Mouse (Mus musculus) limb, embryonic 11.5 days (tissue): ENCODE measurements at regions not wholly inside any gene's neighbourhood (a gene's known extent, or its start where the extent isn't known, plus 50 kb on each side); places are given as distances from the start of the nearest gene placed in this dataset.
A peak's percentile ranks its signal among the peaks of the same experiment; 100 is the strongest.

Experiments used
- ATAC-seq: fragments of 200-750 bp; cut with Nextera tagmentation; 2 replicates; pipeline ENCODE4 v1.8.0; 2017; ENCODE audit warnings: low read depth; ENCODE audit not compliant: insufficient number of reproducible peaks, low FRiP score, low TSS enrichment
- DNase-seq: peaks from one replicate; pipeline ENCODE4 v3.0.0-alpha.2; 2015; ENCODE audit warnings: low spot score
- H3K27ac ChIP-seq: fragments of 300-500 bp; sonication (generic); replicated peaks from 2 replicates; pipeline ENCODE4 v1.5.1; 2014; ENCODE audit warnings: low read depth, mild to moderate bottlenecking, low read length
- H3K27me3 ChIP-seq: fragments of 300-500 bp; sonication (generic); 2 replicates; pipeline ENCODE4 v1.6.1; 2014; ENCODE audit warnings: mild to moderate bottlenecking, low read length, mixed read lengths; ENCODE audit not compliant: control insufficient read depth, insufficient read depth
- H3K36me3 ChIP-seq: fragments of 300-500 bp; sonication (generic); 2 replicates; pipeline ENCODE4 v1.6.1; 2014; ENCODE audit warnings: mild to moderate bottlenecking, low read length, moderate library complexity, mixed read lengths; ENCODE audit not compliant: control insufficient read depth, insufficient read depth
- H3K4me1 ChIP-seq: fragments of 300-500 bp; sonication (generic); 2 replicates; pipeline ENCODE4 v1.6.1; 2014; ENCODE audit warnings: low read length, mixed read lengths; ENCODE audit not compliant: control insufficient read depth, insufficient read depth
- H3K4me2 ChIP-seq: fragments of 300-500 bp; sonication (generic); 2 replicates; pipeline ENCODE4 v1.6.1; 2014; ENCODE audit warnings: low read depth, mild to moderate bottlenecking, moderate library complexity; ENCODE audit not compliant: severe bottlenecking
- H3K4me3 ChIP-seq: fragments of 300-500 bp; sonication (generic); 2 replicates; pipeline ENCODE4 v1.5.1; 2014; ENCODE audit warnings: low read depth, low read length
- H3K9ac ChIP-seq: fragments of 300-500 bp; sonication (generic); 2 replicates; pipeline ENCODE4 v1.6.1; 2014; ENCODE audit warnings: mild to moderate bottlenecking, low read length
- H3K9me3 ChIP-seq: fragments of 300-500 bp; sonication (generic); 2 replicates; pipeline ENCODE4 v1.6.1; 2016; ENCODE audit warnings: low read length; ENCODE audit not compliant: control insufficient read depth
- WGBS: fragments of 180-500 bp; shearing (Covaris S2); extraction: QIAGEN DNeasy Blood & Tissue Kit; methylation state at CpG from one replicate; pipeline ENCODE4 v1.1.7; 2014; 5-methylcytosine and 5-hydroxymethylcytosine counted together

DNA sequence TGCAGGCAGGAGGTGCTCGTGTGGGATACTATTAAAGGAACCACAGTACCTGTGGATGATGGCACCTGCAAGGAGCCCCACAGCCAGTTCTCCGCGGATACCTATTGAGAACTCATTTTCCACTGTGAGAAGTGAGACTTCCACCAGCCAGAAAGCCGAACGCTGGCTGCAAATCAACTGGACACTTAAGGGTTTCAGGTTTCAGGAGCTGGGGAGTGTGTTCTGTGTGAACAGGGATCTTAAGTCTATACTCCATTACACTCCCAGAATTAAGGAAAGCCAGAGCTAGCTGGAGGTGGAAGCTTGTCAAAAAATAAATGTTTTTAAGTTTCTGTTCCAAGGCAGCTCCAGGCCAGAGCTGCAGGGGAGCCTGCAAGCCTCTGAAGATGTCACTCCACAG, 99.8 kb upstream of the Rybp start:
- Histone ChIP-seq H3K27me3 (no peaks in the 10 kb centered on the region), H3K4me2 (no peak overlapping the region), H3K4me3 (no peak overlapping the region), H3K9me3 (no peaks in the 10 kb centered on the region), H3K36me3 (no peaks in the 10 kb centered on the region), H3K9ac (no peak overlapping the region), H3K4me1 (no peaks in the 10 kb centered on the region), H3K27ac (no peak overlapping the region)
- no peak for ATAC-seq
- DNase-seq: peak; percentile 58
- WGBS: 7% methylated on average over 5 of the region's 5 CpGs

DNA sequence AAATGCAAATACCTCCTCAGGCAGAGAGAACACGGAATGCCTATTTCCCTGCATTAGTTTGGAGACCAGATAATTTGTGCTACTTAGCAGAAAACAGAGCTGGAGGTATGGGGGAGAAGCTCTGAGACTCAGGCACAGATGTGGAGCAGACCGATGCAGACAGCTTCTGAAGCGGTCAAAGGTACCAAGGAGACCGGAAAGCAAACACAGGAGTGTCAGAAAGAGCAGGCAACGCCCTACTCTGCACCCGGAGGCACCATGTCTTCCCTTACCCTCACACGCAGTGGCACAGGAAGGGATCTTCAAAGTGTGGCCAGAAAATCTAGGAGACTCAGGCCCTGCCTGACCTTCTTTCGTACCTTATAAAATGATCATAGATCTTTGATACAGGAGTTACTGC, 98.4 kb upstream of the Rybp start:
- Histone ChIP-seq H3K4me3 (no peak overlapping the region), H3K9ac (no peak overlapping the region), H3K4me1 (no peaks in the 10 kb centered on the region), H3K27me3 (no peaks in the 10 kb centered on the region), H3K4me2 (no peak overlapping the region), H3K9me3 (no peaks in the 10 kb centered on the region), H3K36me3 (no peaks in the 10 kb centered on the region), H3K27ac (no peak overlapping the region)
- DNase-seq: no peak
- no peak for ATAC-seq
- 50% methylated on average over 8 of the region's 8 CpGs for WGBS

DNA sequence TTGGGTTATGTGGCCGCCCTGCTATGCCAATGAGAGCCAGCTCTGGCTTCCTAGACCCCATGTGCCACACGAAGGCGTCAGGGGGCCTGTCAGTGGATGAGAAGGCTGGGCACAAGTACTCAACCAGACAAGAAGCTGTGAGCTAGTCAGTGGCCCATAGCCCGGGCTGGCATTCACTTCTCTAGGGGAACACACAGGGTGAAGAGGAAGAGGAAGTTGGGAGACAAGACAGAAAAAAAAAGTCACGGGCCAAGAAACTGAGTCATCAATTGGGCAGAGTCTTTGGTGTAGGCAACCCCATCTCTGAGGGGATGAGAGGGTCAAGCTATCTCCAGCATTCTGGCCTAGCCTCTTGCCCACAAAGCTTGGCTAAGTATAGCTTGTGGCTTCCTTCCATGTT, 93.8 kb upstream of the Rybp start:
- no peak overlapping the region for H3K9ac ChIP-seq
- 85% methylated on average over 5 of the region's 5 CpGs for WGBS
- no peak overlapping the region for H3K4me2 ChIP-seq
- no peaks in the 10 kb centered on the region for H3K9me3 ChIP-seq
- DNase-seq (no peak), ATAC-seq (no peak)
- H3K4me3 ChIP-seq: no peak overlapping the region
- H3K4me1 ChIP-seq: peaks cover 23% of the 10 kb centered on the region
- no peak overlapping the region for H3K27ac ChIP-seq
- H3K27me3 ChIP-seq: no peaks in the 10 kb centered on the region
- H3K36me3 ChIP-seq: no peaks in the 10 kb centered on the region

DNA sequence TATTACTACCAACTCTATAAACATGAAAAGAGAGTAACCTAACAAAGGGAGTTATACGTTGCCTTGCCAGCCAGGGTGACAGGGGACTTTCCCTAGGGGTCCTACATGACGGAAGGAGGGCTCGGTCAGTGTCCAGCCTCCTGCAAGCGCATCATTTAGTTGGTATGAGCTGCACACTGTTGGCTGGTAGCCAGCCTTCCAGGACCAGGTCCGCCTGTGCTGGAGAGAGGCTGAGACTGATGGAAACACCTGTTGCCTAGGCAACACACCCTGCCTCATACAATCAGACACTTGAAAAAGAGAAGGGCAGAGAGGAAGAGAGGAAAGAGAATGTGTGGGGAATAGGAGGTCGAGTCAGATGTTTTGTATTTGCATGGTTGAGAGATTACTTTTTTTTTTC, 93.3 kb upstream of the Rybp start:
- Histone ChIP-seq H3K9me3 (no peaks in the 10 kb centered on the region), H3K27me3 (no peaks in the 10 kb centered on the region), H3K9ac (no peak overlapping the region), H3K4me2 (no peak overlapping the region), H3K4me3 (no peak overlapping the region), H3K4me1 (peaks cover 26% of the 10 kb centered on the region), H3K36me3 (no peaks in the 10 kb centered on the region), H3K27ac (no peak overlapping the region)
- WGBS: 39% methylated on average over 6 of the region's 6 CpGs
- DNase-seq (peak; percentile 49), ATAC-seq (no peak; the same call in 1 of the 2 replicates)

DNA sequence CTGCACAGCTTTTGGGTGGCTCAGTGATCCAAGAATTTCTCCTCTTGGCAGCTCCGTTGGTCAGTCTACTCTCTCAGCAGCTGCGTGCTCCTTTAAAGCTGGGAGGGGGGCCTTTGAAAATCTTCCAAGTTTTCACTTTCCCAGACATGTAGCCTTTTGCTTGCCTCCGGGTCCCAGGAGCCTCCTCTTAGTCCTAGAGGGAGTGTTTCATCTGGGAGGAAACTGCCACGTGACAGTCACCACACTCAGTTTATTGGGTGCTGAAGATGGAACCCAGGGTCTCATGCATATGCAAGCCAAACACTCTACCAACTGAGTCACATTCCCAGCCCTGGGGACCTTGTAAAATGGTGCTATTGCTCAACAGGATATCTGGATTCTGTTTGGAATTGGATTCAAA, 92.5 kb upstream of the Rybp start:
- H3K36me3 ChIP-seq: no peaks in the 10 kb centered on the region
- H3K4me1 ChIP-seq: peaks cover 26% of the 10 kb centered on the region
- ATAC-seq: no peak
- no peaks in the 10 kb centered on the region for H3K9me3 ChIP-seq
- H3K4me2 ChIP-seq: no peak overlapping the region
- WGBS: 27% methylated on average over 4 of the region's 4 CpGs
- no peaks in the 10 kb centered on the region for H3K27me3 ChIP-seq
- no peak overlapping the region for H3K27ac ChIP-seq
- peak; percentile 38 for DNase-seq
- no peak overlapping the region for H3K4me3 ChIP-seq
- no peak overlapping the region for H3K9ac ChIP-seq

DNA sequence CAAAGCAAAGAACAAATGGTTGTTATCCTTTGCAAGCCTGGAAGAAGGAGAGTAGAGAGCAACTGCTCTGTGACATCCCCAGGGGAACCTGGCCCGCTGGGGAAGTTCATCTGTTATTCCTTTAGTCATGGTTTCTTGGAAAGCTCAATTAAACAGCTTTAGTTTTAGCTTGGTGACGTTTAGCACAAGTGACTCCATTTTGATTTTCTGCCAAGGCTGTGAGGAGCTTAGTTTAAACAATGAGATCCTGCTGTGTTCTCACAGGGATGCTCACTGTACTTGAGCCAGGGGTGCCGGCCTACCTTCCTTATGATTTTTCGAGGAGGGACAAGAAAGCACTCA, 91.2 kb upstream of the Rybp start:
- Histone ChIP-seq H3K27me3 (no peaks in the 10 kb centered on the region), H3K4me2 (no peak overlapping the region), H3K9ac (no peak overlapping the region), H3K4me1 (peaks cover 26% of the 10 kb centered on the region), H3K4me3 (no peak overlapping the region), H3K36me3 (no peaks in the 10 kb centered on the region), H3K27ac (no peak overlapping the region), H3K9me3 (no peaks in the 10 kb centered on the region)
- DNase-seq (no peak), ATAC-seq (no peak)
- WGBS: 82% methylated on average over 4 of the region's 4 CpGs

DNA sequence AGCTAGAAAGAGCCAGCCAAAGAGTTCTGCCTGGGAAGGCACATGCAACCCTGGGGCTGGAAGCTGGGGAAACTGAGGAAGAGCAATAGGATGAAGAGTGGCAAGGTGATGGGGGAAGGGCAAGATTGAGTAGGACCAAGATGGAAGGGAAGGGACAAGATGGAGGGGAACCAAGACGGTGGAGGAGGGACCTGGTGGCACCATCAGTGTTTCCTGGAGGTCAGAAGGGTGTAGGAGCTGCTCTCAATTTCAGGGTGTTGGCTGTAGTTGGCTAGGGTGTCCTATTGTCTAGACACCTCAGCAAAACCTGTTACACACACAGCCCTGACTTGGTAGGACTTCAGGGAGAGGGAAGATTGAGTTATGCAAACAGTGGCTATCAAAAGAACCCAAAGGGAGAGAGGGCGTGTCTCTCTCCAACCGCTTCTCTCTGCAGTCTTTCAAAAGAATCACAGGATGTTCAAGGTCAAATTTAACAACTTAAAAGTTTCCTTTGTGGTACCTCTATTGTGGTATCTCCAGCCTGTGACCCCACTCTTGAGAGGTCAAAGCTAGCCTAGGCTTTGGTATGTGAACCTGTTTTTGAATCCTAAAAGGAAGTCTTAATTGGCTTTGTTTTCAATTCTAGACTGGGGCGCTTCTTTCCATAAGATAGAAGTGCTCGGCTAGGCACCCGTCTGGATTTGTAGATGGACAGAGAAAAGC, 90.7 kb upstream of the Rybp start:
- Histone ChIP-seq H3K27ac (no peak overlapping the region), H3K36me3 (no peaks in the 10 kb centered on the region), H3K9ac (no peak overlapping the region), H3K4me3 (no peak overlapping the region), H3K4me1 (peaks cover 26% of the 10 kb centered on the region), H3K9me3 (no peaks in the 10 kb centered on the region), H3K4me2 (no peak overlapping the region), H3K27me3 (no peaks in the 10 kb centered on the region)
- ATAC-seq (no peak), DNase-seq (no peak)
- 74% methylated on average over 6 of the region's 6 CpGs for WGBS

DNA sequence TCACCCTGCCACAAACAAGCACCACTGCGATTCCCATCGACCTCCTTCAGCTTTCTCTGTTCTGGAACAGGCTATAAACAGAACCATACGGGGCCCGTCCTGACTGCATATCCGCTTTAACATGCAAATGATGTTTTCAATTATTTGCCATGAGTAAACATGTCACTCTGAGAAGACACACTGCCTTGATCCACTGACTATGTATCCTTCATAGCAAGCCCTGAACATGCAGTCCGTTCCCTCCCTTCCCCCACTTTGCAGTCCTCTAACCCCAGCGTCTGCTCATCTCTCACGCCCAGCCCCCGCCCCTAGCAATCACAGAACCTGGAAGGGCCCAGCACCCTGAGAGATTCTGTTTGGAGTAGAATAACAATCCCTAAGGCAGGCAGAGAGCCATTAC, 89.4 kb upstream of the Rybp start:
- Histone ChIP-seq H3K27ac (no peak overlapping the region), H3K9me3 (no peaks in the 10 kb centered on the region), H3K4me3 (no peak overlapping the region), H3K4me2 (no peak overlapping the region), H3K36me3 (no peaks in the 10 kb centered on the region), H3K4me1 (peaks cover 26% of the 10 kb centered on the region), H3K9ac (0 out of 2 replicates have a peak overlapping the region, but pooled peaks have one; percentile 1), H3K27me3 (no peaks in the 10 kb centered on the region)
- WGBS: 5% methylated on average over 9 of the region's 9 CpGs
- DNase-seq (peak; percentile 32), ATAC-seq (no peak)

DNA sequence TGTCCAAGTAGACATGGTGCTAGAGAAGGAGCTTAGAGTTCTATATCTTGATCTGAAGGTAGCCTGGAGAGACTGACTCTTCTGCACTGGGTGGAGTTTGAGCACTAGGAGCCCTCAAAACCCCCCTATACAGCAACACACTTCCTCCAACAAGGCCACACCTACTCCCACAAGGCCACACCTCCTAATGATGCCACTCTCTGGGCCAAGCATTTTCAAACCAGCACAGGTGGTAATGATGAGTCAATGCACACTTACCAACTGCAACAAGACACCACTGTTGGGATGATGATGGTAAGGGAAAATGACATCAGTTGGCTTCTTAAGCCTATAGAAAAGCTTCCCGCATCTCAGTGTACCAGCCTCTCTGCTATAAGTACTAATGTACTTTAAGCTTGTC, 83.5 kb upstream of the Rybp start:
- Histone ChIP-seq H3K4me2 (no peak overlapping the region), H3K9ac (no peak overlapping the region), H3K27me3 (no peaks in the 10 kb centered on the region), H3K27ac (no peak overlapping the region), H3K4me3 (no peak overlapping the region), H3K9me3 (no peaks in the 10 kb centered on the region), H3K4me1 (peaks cover under 1% of the 10 kb centered on the region; the same call in 1 of the 2 replicates), H3K36me3 (no peaks in the 10 kb centered on the region)
- no peak for DNase-seq
- ATAC-seq: no peak
- WGBS: 92% methylated on average over 1 of the region's 1 CpGs
